Mouse (Mus musculus) hindbrain, embryonic 13.5 days (tissue): Measurements from ENCODE around the gene Galnt14. TPM values are rescaled to one million over a fixed set of nuclear protein-coding genes. Genes with fewer than 3 reads are reported as not detected.

Experiments
- ATAC-seq: fragments of 200-750 bp; cut with Nextera tagmentation; 2 replicates; pipeline ENCODE4 v1.8.0; 2017; ENCODE audit warnings: moderate TSS enrichment; ENCODE audit not compliant: low FRiP score
- H3K27ac ChIP-seq: fragments of 300-500 bp; sonication (generic); 2 replicates; pipeline ENCODE4 v1.5.1; 2015; ENCODE audit warnings: inconsistent platforms, mild to moderate bottlenecking, moderate library complexity
- H3K27me3 ChIP-seq: fragments of 300-500 bp; sonication (generic); 2 replicates; pipeline ENCODE4 v1.6.1; 2015; ENCODE audit warnings: mild to moderate bottlenecking, inconsistent platforms
- H3K36me3 ChIP-seq: fragments of 300-500 bp; sonication (generic); 2 replicates; pipeline ENCODE4 v1.6.1; 2015; ENCODE audit warnings: mild to moderate bottlenecking, inconsistent platforms
- H3K4me1 ChIP-seq: fragments of 300-500 bp; sonication (generic); replicated peaks from 2 replicates; pipeline ENCODE4 v1.6.1; 2015; ENCODE audit warnings: inconsistent platforms
- H3K4me2 ChIP-seq: fragments of 300-500 bp; sonication (generic); 2 replicates; pipeline ENCODE4 v1.6.1; 2015; ENCODE audit warnings: inconsistent platforms, mild to moderate bottlenecking, moderate library complexity
- H3K4me3 ChIP-seq: fragments of 300-500 bp; sonication (generic); 2 replicates; pipeline ENCODE4 v1.5.1; 2015; ENCODE audit warnings: mild to moderate bottlenecking, inconsistent platforms
- H3K9ac ChIP-seq: fragments of 300-500 bp; sonication (generic); 2 replicates; pipeline ENCODE4 v1.6.1; 2015; ENCODE audit warnings: mild to moderate bottlenecking, inconsistent platforms
- H3K9me3 ChIP-seq: fragments of 300-500 bp; sonication (generic); 2 replicates; pipeline ENCODE4 v1.6.1; 2016; ENCODE audit warnings: inconsistent platforms
- WGBS: fragments of 180-500 bp; shearing (Covaris S2); methylation state at CpG from one replicate; pipeline ENCODE4 v1.1.7; 2015; 5-methylcytosine and 5-hydroxymethylcytosine counted together
- polyA plus RNA-seq: library from polyadenylated mRNA; unstranded; fragments of >200 nt; fragmentation: Nextera tagmentation; extraction: Ambion mirVana; gene quantifications from 2 replicates; pipeline ENCODE4 v1.2.1, GENCODE M21; 2015

Gene Galnt14
- polyA plus RNA-seq, 1 experiment from 2014 or later, result 14.1 TPM

- Histone ChIP-seq H3K4me1 (peaks cover 37% of the 10 kb centered on the region), H3K4me2 (no peak overlapping the region), H3K4me3 (no peak overlapping the region), H3K36me3 (no peaks in the 10 kb centered on the region), H3K9ac (no peak overlapping the region), H3K27ac (no peak overlapping the region), H3K9me3 (no peaks in the 10 kb centered on the region), H3K27me3 (peaks cover 5% of the 10 kb centered on the region; the same call in 1 of the 2 replicates)
- ATAC-seq, result no peak
Observed at GRCm38 (mm10) chr17:73703571-73703970, 6.7 kb downstream of the Galnt14 start.

GRCm38 (mm10) chr17:73701016-73701415 is 9.2 kb downstream of the Galnt14 start:
- Histone ChIP-seq H3K9ac (no peak overlapping the region), H3K4me1 (peaks cover 42% of the 10 kb centered on the region), H3K4me3 (no peak overlapping the region), H3K9me3 (no peaks in the 10 kb centered on the region), H3K36me3 (no peaks in the 10 kb centered on the region), H3K27me3 (no peaks in the 10 kb centered on the region), H3K27ac (peak overlapping the region; percentile 72), H3K4me2 (no peak overlapping the region)
- no peak for ATAC-seq
- WGBS, result 12% methylated on average over 7 of the region's 7 CpGs

GRCm38 (mm10) chr17:73699881-73700280 is 10.4 kb downstream of the Galnt14 start:
- ATAC-seq, result peak; percentile 24; the same call in 1 of the 2 replicates
- Histone ChIP-seq H3K4me1 (peaks cover 47% of the 10 kb centered on the region), H3K9me3 (no peaks in the 10 kb centered on the region), H3K4me3 (no peak overlapping the region), H3K27ac (peak overlapping the region; percentile 72; the same call in 1 of the 2 replicates), H3K9ac (no peak overlapping the region), H3K36me3 (no peaks in the 10 kb centered on the region), H3K4me2 (no peak overlapping the region), H3K27me3 (no peaks in the 10 kb centered on the region)
- 20% methylated on average over 6 of the region's 6 CpGs for WGBS

GRCm38 (mm10) chr17:73694206-73694952 is 15.9 kb downstream of the Galnt14 start:
- Histone ChIP-seq H3K36me3 (no peaks in the 10 kb centered on the region), H3K4me2 (no peak overlapping the region), H3K9ac (no peak overlapping the region), H3K9me3 (no peaks in the 10 kb centered on the region), H3K4me3 (no peak overlapping the region), H3K4me1 (peaks cover 24% of the 10 kb centered on the region), H3K27me3 (no peaks in the 10 kb centered on the region), H3K27ac (no peak overlapping the region)
- 94% methylated on average over 3 of the region's 3 CpGs for WGBS
- ATAC-seq, result no peak

GRCm38 (mm10) chr17:73688261-73688660 is 22.0 kb downstream of the Galnt14 start:
- Histone ChIP-seq H3K27me3 (no peaks in the 10 kb centered on the region), H3K9me3 (no peaks in the 10 kb centered on the region), H3K27ac (no peak overlapping the region), H3K4me3 (no peak overlapping the region), H3K4me1 (peaks cover 10% of the 10 kb centered on the region), H3K9ac (no peak overlapping the region), H3K36me3 (no peaks in the 10 kb centered on the region), H3K4me2 (no peak overlapping the region)
- no peak for ATAC-seq
- 58% methylated on average over 3 of the region's 3 CpGs for WGBS

GRCm38 (mm10) chr17:73686292-73686691 is 24.0 kb downstream of the Galnt14 start:
- H3K9ac ChIP-seq, result no peak overlapping the region
- no peaks in the 10 kb centered on the region for H3K36me3 ChIP-seq
- no peak overlapping the region for H3K4me3 ChIP-seq
- no peak for ATAC-seq
- 67% methylated on average over 8 of the region's 8 CpGs for WGBS
- H3K4me1 ChIP-seq, result peaks cover 13% of the 10 kb centered on the region
- no peak overlapping the region for H3K4me2 ChIP-seq
- H3K27me3 ChIP-seq, result no peaks in the 10 kb centered on the region
- H3K27ac ChIP-seq, result peak overlapping the region; percentile 60
- H3K9me3 ChIP-seq, result no peaks in the 10 kb centered on the region

GRCm38 (mm10) chr17:73684746-73685145 is 25.5 kb downstream of the Galnt14 start:
- Histone ChIP-seq H3K4me1 (peaks cover 14% of the 10 kb centered on the region), H3K27me3 (no peaks in the 10 kb centered on the region), H3K27ac (no peak overlapping the region), H3K36me3 (no peaks in the 10 kb centered on the region), H3K4me2 (no peak overlapping the region), H3K9me3 (no peaks in the 10 kb centered on the region), H3K4me3 (no peak overlapping the region), H3K9ac (no peak overlapping the region)
- 78% methylated on average over 5 of the region's 5 CpGs for WGBS
- no peak for ATAC-seq

GRCm38 (mm10) chr17:73671921-73672320 is 38.3 kb downstream of the Galnt14 start:
- 68% methylated on average over 5 of the region's 5 CpGs for WGBS

GRCm38 (mm10) chr17:73670048-73670447 is 40.2 kb downstream of the Galnt14 start:
- Histone ChIP-seq H3K9me3 (no peaks in the 10 kb centered on the region), H3K4me3 (no peak overlapping the region), H3K36me3 (no peaks in the 10 kb centered on the region), H3K4me2 (no peak overlapping the region), H3K9ac (no peak overlapping the region), H3K27me3 (no peaks in the 10 kb centered on the region), H3K27ac (no peak overlapping the region), H3K4me1 (0 out of 2 replicates have a peak, but pooled peaks cover 4% of the 10 kb centered on the region)
- no peak for ATAC-seq
- 78% methylated on average over 2 of the region's 2 CpGs for WGBS

More at GRCm38 (mm10) chr17:73671921-73672320, 38.3 kb downstream of the Galnt14 start:
- no peaks in the 10 kb centered on the region for H3K36me3 ChIP-seq
- no peak overlapping the region for H3K4me3 ChIP-seq
- no peak for ATAC-seq
- H3K27ac ChIP-seq, result no peak overlapping the region
- H3K27me3 ChIP-seq, result no peaks in the 10 kb centered on the region
- no peak overlapping the region for H3K9ac ChIP-seq
- H3K4me1 ChIP-seq, result 0 out of 2 replicates have a peak, but pooled peaks cover 9% of the 10 kb centered on the region
- no peaks in the 10 kb centered on the region for H3K9me3 ChIP-seq
- H3K4me2 ChIP-seq, result no peak overlapping the region

- H3K27ac ChIP-seq, result no peak overlapping the region
- H3K4me1 ChIP-seq, result 0 out of 2 replicates have a peak, but pooled peaks cover 4% of the 10 kb centered on the region
- no peak overlapping the region for H3K4me2 ChIP-seq
- H3K9ac ChIP-seq, result no peak overlapping the region
- no peaks in the 10 kb centered on the region for H3K9me3 ChIP-seq
- no peaks in the 10 kb centered on the region for H3K27me3 ChIP-seq
- no peak overlapping the region for H3K4me3 ChIP-seq
- no peaks in the 10 kb centered on the region for H3K36me3 ChIP-seq
- ATAC-seq, result no peak
- 89% methylated on average over 1 of the region's 1 CpGs for WGBS
Observed at GRCm38 (mm10) chr17:73668996-73669395, 41.3 kb downstream of the Galnt14 start.

- H3K4me1 ChIP-seq, result no peaks in the 10 kb centered on the region
- H3K36me3 ChIP-seq, result no peaks in the 10 kb centered on the region
- H3K9ac ChIP-seq, result no peak overlapping the region
- no peaks in the 10 kb centered on the region for H3K27me3 ChIP-seq
- no peak overlapping the region for H3K27ac ChIP-seq
- 86% methylated on average over 3 of the region's 3 CpGs for WGBS
- ATAC-seq, result no peak
- H3K4me3 ChIP-seq, result no peak overlapping the region
- H3K9me3 ChIP-seq, result no peaks in the 10 kb centered on the region
- H3K4me2 ChIP-seq, result no peak overlapping the region
Observed at GRCm38 (mm10) chr17:73663237-73663636, 47.0 kb downstream of the Galnt14 start.

GRCm38 (mm10) chr17:73658731-73659445 is 51.4 kb downstream of the Galnt14 start:
- Histone ChIP-seq H3K4me3 (no peak overlapping the region), H3K4me1 (peaks cover 9% of the 10 kb centered on the region), H3K9me3 (no peaks in the 10 kb centered on the region), H3K27me3 (no peaks in the 10 kb centered on the region), H3K9ac (no peak overlapping the region), H3K36me3 (no peaks in the 10 kb centered on the region), H3K4me2 (no peak overlapping the region), H3K27ac (no peak overlapping the region)
- WGBS, result 87% methylated on average over 6 of the region's 6 CpGs
- ATAC-seq, result no peak
